Mouse (Mus musculus) CD4-positive, CD25-positive, alpha-beta regulatory T cell, adult 9 weeks (primary cell): ENCODE data around the gene Pdyn. TPM values are rescaled to one million over a fixed set of nuclear protein-coding genes. Genes with fewer than 3 reads are reported as not detected.

Experiments
- polyA plus RNA-seq: library from polyadenylated mRNA; unstranded; fragments of 100-300 nt; shearing (Covaris generic); gene quantifications from one replicate; pipeline ENCODE4 v1.2.1, GENCODE M21; 2017

The Pdyn gene
- not detected for polyA plus RNA-seq

DNA sequence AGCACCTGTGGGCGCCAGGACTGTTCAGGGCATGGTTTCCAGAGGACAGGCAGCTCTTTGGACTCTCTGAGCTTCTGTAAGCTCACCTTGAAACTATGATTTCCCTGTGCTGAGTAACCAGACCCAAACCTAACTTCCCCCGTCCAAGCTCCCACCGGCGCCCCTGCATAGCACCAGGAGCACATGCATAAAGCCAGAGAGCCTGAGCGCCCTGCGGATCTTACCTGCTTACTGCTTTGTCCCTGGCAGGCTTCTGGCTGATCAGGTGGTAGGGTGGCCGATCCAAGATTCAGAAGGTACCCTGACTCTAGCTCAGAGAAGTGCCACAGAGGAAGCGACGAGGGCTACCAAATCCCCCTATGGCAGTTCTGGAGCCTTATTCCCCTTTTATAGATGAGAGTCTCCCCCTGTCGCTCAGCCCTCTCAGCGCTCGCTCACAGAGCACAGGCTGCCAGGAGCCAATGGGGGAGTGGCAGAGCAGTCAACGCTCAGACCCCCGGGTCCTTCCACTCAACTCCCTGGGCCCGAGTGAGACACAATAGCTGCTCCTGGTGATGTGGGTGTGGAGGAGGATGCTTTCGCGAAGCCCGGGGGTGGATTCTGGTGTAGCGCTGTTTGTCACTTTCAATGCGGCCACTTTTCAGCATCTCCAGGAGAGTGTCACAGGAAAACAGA is at the start of gene Pdyn:
Gene Pdyn, minus strand, starts transcription at position 361 of the 675 bp plus-strand sequence.

Other genes with a start within 250 kb of the Pdyn start
- gene F830045P16Rik, start 163.2 kb downstream of the Pdyn start, polyA plus RNA-seq = not detected
- 1.2 TPM for gene Sirpa, start 107.0 kb downstream of the Pdyn start, polyA plus RNA-seq
- gene Stk35, start 100.7 kb upstream of the Pdyn start, polyA plus RNA-seq = 1.3 TPM